Mouse (Mus musculus) ES-CJ7 (cell line): ENCODE data around the gene Galc.

ENCODE experiments used
- DNase-seq: peaks from one replicate; pipeline ENCODE4 v3.0.0; 2011; ENCODE audit warnings: low read depth, low spot score

Galc gene

GRCm38 (mm10) chr12:98258845-98259517, at the start of gene Galc:
Galc (minus strand) TSS chr12:98259459.
- DNase-seq: peak; percentile 85

- DNase-seq: no peak
Measured at GRCm38 (mm10) chr12:98307179-98307915, 48.1 kb upstream of the Galc start.

GRCm38 (mm10) chr12:98303013-98303412, 43.8 kb upstream of the Galc start:
- DNase-seq: peak; percentile 16

- DNase-seq: no peak
Measured at GRCm38 (mm10) chr12:98301980-98302379, 42.7 kb upstream of the Galc start.

GRCm38 (mm10) chr12:98294241-98294640, 35.0 kb upstream of the Galc start:
- DNase-seq: no peak

GRCm38 (mm10) chr12:98292278-98292677, 33.0 kb upstream of the Galc start:
- DNase-seq: no peak

GRCm38 (mm10) chr12:98290475-98290874, 31.2 kb upstream of the Galc start:
- DNase-seq: no peak

- DNase-seq: no peak
Measured at GRCm38 (mm10) chr12:98284477-98284876, 25.2 kb upstream of the Galc start.

- no peak for DNase-seq
Measured at GRCm38 (mm10) chr12:98283487-98283860, 24.2 kb upstream of the Galc start.

- DNase-seq: no peak
Measured at GRCm38 (mm10) chr12:98282776-98283486, 23.7 kb upstream of the Galc start.

- DNase-seq: no peak
Measured at GRCm38 (mm10) chr12:98280996-98281395, 21.7 kb upstream of the Galc start.

- DNase-seq: peak; percentile 55
Measured at GRCm38 (mm10) chr12:98280530-98280929, 21.3 kb upstream of the Galc start.

GRCm38 (mm10) chr12:98272433-98272832, 13.2 kb upstream of the Galc start:
- no peak for DNase-seq

- no peak for DNase-seq
Measured at GRCm38 (mm10) chr12:98270810-98271566, 11.7 kb upstream of the Galc start.

GRCm38 (mm10) chr12:98269791-98270745, 10.8 kb upstream of the Galc start:
- no peak for DNase-seq

GRCm38 (mm10) chr12:98268441-98269369, 9.4 kb upstream of the Galc start, which contains the start of gene Gpr65:
Gpr65 (plus strand) TSS chr12:98268635.
- DNase-seq: no peak

- no peak for DNase-seq
Measured at GRCm38 (mm10) chr12:98265697-98266096, 6.4 kb upstream of the Galc start.

- DNase-seq: no peak
Measured at GRCm38 (mm10) chr12:98259518-98259852, 226 bp upstream of the Galc start.

- no peak for DNase-seq
Measured at GRCm38 (mm10) chr12:98258371-98258844, 851 bp downstream of the Galc start.
